Mouse (Mus musculus) neural tube, embryonic 12.5 days (tissue): Measurements from ENCODE around the gene Plcb1. TPM values are rescaled to one million over a fixed set of nuclear protein-coding genes. Genes with fewer than 3 reads are reported as not detected.

ENCODE experiments used
- ATAC-seq: fragments of 200-750 bp; cut with Nextera tagmentation; 2 replicates; pipeline ENCODE4 v1.8.0; 2017; ENCODE audit warnings: low read depth, mild to moderate bottlenecking, moderate TSS enrichment, moderate library complexity; ENCODE audit not compliant: low FRiP score
- H3K27ac ChIP-seq: fragments of 300-500 bp; sonication (generic); 2 replicates; pipeline ENCODE4 v1.5.1; 2016
- H3K27me3 ChIP-seq: fragments of 300-500 bp; sonication (generic); replicated peaks from 2 replicates; pipeline ENCODE4 v1.6.1; 2016; ENCODE audit warnings: mild to moderate bottlenecking
- H3K36me3 ChIP-seq: fragments of 300-500 bp; sonication (generic); 2 replicates; pipeline ENCODE4 v1.6.1; 2016; ENCODE audit warnings: mild to moderate bottlenecking
- H3K4me1 ChIP-seq: fragments of 300-500 bp; sonication (generic); 2 replicates; pipeline ENCODE4 v1.6.1; 2016
- H3K4me2 ChIP-seq: fragments of 300-500 bp; sonication (generic); replicated peaks from 2 replicates; pipeline ENCODE4 v1.6.1; 2016; ENCODE audit warnings: mild to moderate bottlenecking
- H3K4me3 ChIP-seq: fragments of 300-500 bp; sonication (generic); 2 replicates; pipeline ENCODE4 v1.5.1; 2016
- H3K9ac ChIP-seq: fragments of 300-500 bp; sonication (generic); 2 replicates; pipeline ENCODE4 v1.6.1; 2016; ENCODE audit warnings: mild to moderate bottlenecking
- H3K9me3 ChIP-seq: fragments of 300-500 bp; sonication (generic); 2 replicates; pipeline ENCODE4 v1.6.1; 2016; ENCODE audit warnings: mild to moderate bottlenecking
- WGBS: fragments of 180-500 bp; shearing (Covaris S2); methylation state at CpG from one replicate; pipeline ENCODE4 v1.1.7; 2016; 5-methylcytosine and 5-hydroxymethylcytosine counted together
- polyA plus RNA-seq: library from polyadenylated mRNA; unstranded; fragments of >200 nt; fragmentation: Nextera tagmentation; extraction: Ambion mirVana; gene quantifications from 2 replicates; pipeline ENCODE4 v1.2.1, GENCODE M21; 2016

The Plcb1 gene
- polyA plus RNA-seq, 1 experiment from 2014 or later, result 29.0 TPM

DNA sequence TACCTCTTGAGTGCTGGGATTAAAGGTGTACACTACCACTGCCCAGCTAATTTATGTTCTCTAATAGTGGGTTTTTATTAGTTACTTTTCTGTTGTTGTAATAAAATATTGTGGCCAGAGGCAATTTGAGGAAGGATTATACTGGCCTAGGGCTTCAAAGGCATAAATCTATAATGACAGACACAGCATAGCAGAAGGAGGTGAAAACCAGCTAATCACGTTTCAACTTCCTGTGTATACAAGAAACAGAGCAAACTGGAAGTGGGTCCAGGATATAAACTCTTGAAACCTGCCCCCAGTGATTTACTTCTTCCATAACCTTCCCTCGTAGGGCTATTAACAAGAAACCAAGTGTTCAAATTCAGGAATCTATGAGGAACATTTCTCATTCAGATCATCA, 715.0 kb downstream of the Plcb1 start:
- no peaks in the 10 kb centered on the region for H3K36me3 ChIP-seq
- no peak overlapping the region for H3K9ac ChIP-seq
- no peak for ATAC-seq
- H3K4me3 ChIP-seq, result no peak overlapping the region
- no peak overlapping the region for H3K27ac ChIP-seq
- 79% methylated on average over 2 of the region's 2 CpGs for WGBS
- H3K9me3 ChIP-seq, result no peaks in the 10 kb centered on the region
- no peaks in the 10 kb centered on the region for H3K27me3 ChIP-seq
- no peaks in the 10 kb centered on the region for H3K4me1 ChIP-seq
- H3K4me2 ChIP-seq, result no peak overlapping the region

DNA sequence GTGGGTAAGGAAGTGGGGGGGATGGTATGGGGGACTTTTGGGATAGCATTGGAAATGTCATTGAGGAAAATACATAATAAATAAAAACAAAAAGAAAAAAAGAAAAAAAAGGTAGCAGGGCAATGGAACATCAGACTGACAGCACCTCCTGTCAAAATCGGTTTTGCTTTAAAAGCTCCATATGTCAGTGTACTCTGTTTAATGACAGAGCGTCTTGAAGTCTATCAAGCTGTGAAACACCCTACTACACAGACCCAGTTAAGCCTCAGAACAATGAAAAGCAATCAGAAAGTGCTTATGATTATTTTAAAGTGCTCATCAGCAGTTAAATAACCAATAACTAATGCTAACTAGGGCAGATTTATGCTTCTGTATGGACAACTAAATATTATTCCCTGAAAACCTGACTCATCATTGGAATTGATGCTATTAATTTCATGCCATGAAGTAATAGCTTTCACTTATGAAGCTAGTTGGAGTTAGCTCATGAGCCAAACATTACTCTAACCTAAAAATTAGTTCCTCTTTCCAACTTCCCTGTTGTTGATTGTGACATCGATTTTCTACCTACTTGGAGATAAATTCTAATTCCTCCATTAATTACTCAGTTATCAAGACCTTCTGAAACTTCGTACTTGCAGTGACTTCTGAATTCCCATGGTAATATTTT, 717.6 kb downstream of the Plcb1 start:
- H3K4me2 ChIP-seq, result no peak overlapping the region
- H3K9ac ChIP-seq, result no peak overlapping the region
- no peak overlapping the region for H3K4me3 ChIP-seq
- no peak for ATAC-seq
- H3K36me3 ChIP-seq, result no peaks in the 10 kb centered on the region
- no peaks in the 10 kb centered on the region for H3K4me1 ChIP-seq
- 91% methylated on average over 4 of the region's 4 CpGs for WGBS
- H3K27ac ChIP-seq, result no peak overlapping the region
- no peaks in the 10 kb centered on the region for H3K9me3 ChIP-seq
- no peaks in the 10 kb centered on the region for H3K27me3 ChIP-seq

GRCm38 (mm10) chr2:135503998-135504354, 718.1 kb downstream of the Plcb1 start:
- no peaks in the 10 kb centered on the region for H3K4me1 ChIP-seq
- no peaks in the 10 kb centered on the region for H3K27me3 ChIP-seq
- H3K27ac ChIP-seq, result no peak overlapping the region
- H3K4me3 ChIP-seq, result no peak overlapping the region
- H3K4me2 ChIP-seq, result no peak overlapping the region
- H3K9me3 ChIP-seq, result no peaks in the 10 kb centered on the region
- no peak overlapping the region for H3K9ac ChIP-seq
- ATAC-seq, result no peak
- no peaks in the 10 kb centered on the region for H3K36me3 ChIP-seq

DNA sequence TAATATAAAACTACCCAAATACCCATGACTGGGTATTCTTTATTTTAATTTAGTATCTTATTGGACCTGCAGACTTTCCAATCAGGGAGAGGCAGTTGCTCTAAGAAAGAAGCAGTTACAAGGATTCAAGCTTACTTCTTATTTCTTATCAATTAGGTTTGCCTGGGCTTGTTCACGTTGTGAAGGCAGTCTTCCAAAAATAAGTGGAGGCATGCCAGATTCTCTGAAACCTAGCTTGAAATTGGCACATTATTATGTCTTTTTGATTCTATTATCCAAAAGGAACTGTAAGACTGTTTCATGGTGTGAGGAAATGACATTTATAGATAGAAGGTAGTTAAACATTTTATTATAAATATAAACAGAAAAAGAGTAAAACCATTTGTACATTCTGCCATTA, 721.2 kb downstream of the Plcb1 start:
- Histone ChIP-seq H3K27me3 (no peaks in the 10 kb centered on the region), H3K27ac (no peak overlapping the region), H3K4me2 (no peak overlapping the region), H3K4me1 (no peaks in the 10 kb centered on the region), H3K36me3 (no peaks in the 10 kb centered on the region), H3K4me3 (no peak overlapping the region), H3K9me3 (no peaks in the 10 kb centered on the region), H3K9ac (no peak overlapping the region)
- WGBS, result 82% methylated on average over 1 of the region's 1 CpGs
- ATAC-seq, result no peak

GRCm38 (mm10) chr2:135518956-135519355, 733.1 kb downstream of the Plcb1 start:
- Histone ChIP-seq H3K4me3 (no peak overlapping the region), H3K4me2 (no peak overlapping the region), H3K27me3 (no peaks in the 10 kb centered on the region), H3K9ac (no peak overlapping the region), H3K27ac (no peak overlapping the region), H3K9me3 (no peaks in the 10 kb centered on the region), H3K4me1 (no peaks in the 10 kb centered on the region), H3K36me3 (no peaks in the 10 kb centered on the region)
- ATAC-seq, result no peak
- WGBS, result 64% methylated on average over 2 of the region's 2 CpGs

Other genes starting within 250 kb of the Plcb1 start
- gene Hao1, start 231.7 kb upstream of the Plcb1 start, polyA plus RNA-seq, result 0.09 TPM in 1 of 2 replicates, not detected in the other
- 58.1 and 59.2 TPM in 2 replicates for gene Tmx4, start 141.9 kb upstream of the Plcb1 start, polyA plus RNA-seq